Mouse (Mus musculus) forebrain, embryonic 16.5 days (tissue): Measurements from ENCODE around the gene Ssh1. TPM values are rescaled to one million over a fixed set of nuclear protein-coding genes. Genes with fewer than 3 reads are reported as not detected.

Experiments used
- ATAC-seq: fragments of 200-750 bp; cut with Nextera tagmentation; 2 replicates; pipeline ENCODE4 v1.8.0; 2017; ENCODE audit warnings: mild to moderate bottlenecking, moderate library complexity
- H3K27ac ChIP-seq: fragments of 300-500 bp; sonication (generic); 2 replicates; pipeline ENCODE4 v1.5.1; 2014; ENCODE audit warnings: low read length, control low read depth
- H3K27me3 ChIP-seq: fragments of 300-500 bp; sonication (generic); replicated peaks from 2 replicates; pipeline ENCODE4 v1.6.1; 2014; ENCODE audit warnings: low read length; ENCODE audit not compliant: control insufficient read depth, insufficient read depth
- H3K36me3 ChIP-seq: fragments of 300-500 bp; sonication (generic); 2 replicates; pipeline ENCODE4 v1.6.1; 2014; ENCODE audit not compliant: control insufficient read depth, insufficient read depth
- H3K4me1 ChIP-seq: fragments of 300-500 bp; sonication (generic); replicated peaks from 2 replicates; pipeline ENCODE4 v1.6.1; 2014; ENCODE audit warnings: low read length; ENCODE audit not compliant: control insufficient read depth, insufficient read depth
- H3K4me2 ChIP-seq: fragments of 300-500 bp; sonication (generic); 2 replicates; pipeline ENCODE4 v1.6.1; 2014; ENCODE audit warnings: mild to moderate bottlenecking, low read length, control low read depth
- H3K4me3 ChIP-seq: fragments of 300-500 bp; sonication (generic); replicated peaks from 2 replicates; pipeline ENCODE4 v1.5.1; 2014; ENCODE audit warnings: mild to moderate bottlenecking, low read length, control low read depth
- H3K9ac ChIP-seq: fragments of 300-500 bp; sonication (generic); replicated peaks from 2 replicates; pipeline ENCODE4 v1.6.1; 2014; ENCODE audit warnings: low read depth, low read length, control low read depth
- H3K9me3 ChIP-seq: fragments of 300-500 bp; sonication (generic); 2 replicates; pipeline ENCODE4 v1.6.1; 2016; ENCODE audit warnings: low read length; ENCODE audit not compliant: control insufficient read depth
- WGBS: fragments of 180-500 bp; shearing (Covaris S2); extraction: QIAGEN DNeasy Blood & Tissue Kit; methylation state at CpG from one replicate; pipeline ENCODE4 v1.1.7; 2014; 5-methylcytosine and 5-hydroxymethylcytosine counted together
- polyA plus RNA-seq: library from polyadenylated mRNA; unstranded; fragments of >200 nt; fragmentation: Nextera tagmentation; extraction: Ambion mirVana; gene quantifications from 2 replicates; pipeline ENCODE4 v1.2.1, GENCODE M21; 2015

Ssh1 gene
- polyA plus RNA-seq, 1 experiment from 2014 or later = 12.4 TPM

- Histone ChIP-seq H3K9ac (0 out of 2 replicates have a peak overlapping the region, but pooled peaks have one; percentile 13), H3K4me1 (peaks cover 5% of the 10 kb centered on the region), H3K9me3 (no peaks in the 10 kb centered on the region), H3K4me3 (no peak overlapping the region), H3K27ac (no peak overlapping the region), H3K4me2 (no peak overlapping the region), H3K27me3 (no peaks in the 10 kb centered on the region), H3K36me3 (no peaks in the 10 kb centered on the region)
- ATAC-seq = no peak
- 29% methylated on average over 18 of the region's 18 CpGs for WGBS
These were observed 62.8 kb downstream of the Ssh1 start for GRCm38 (mm10) chr5:113930648-113931609.

GRCm38 (mm10) chr5:113929950-113930647 is 63.6 kb downstream of the Ssh1 start:
- 68% methylated on average over 10 of the region's 10 CpGs for WGBS
- peaks cover 5% of the 10 kb centered on the region for H3K4me1 ChIP-seq

GRCm38 (mm10) chr5:113929526-113929925 is 64.2 kb downstream of the Ssh1 start:
- Histone ChIP-seq H3K27me3 (no peaks in the 10 kb centered on the region), H3K27ac (no peak overlapping the region), H3K4me2 (no peak overlapping the region), H3K9me3 (no peaks in the 10 kb centered on the region), H3K4me1 (peaks cover 5% of the 10 kb centered on the region), H3K36me3 (no peaks in the 10 kb centered on the region), H3K4me3 (no peak overlapping the region), H3K9ac (no peak overlapping the region)
- WGBS = 62% methylated on average over 10 of the region's 10 CpGs
- ATAC-seq = no peak

More at GRCm38 (mm10) chr5:113929950-113930647, 63.6 kb downstream of the Ssh1 start:
- Histone ChIP-seq H3K9me3 (no peaks in the 10 kb centered on the region), H3K27me3 (no peaks in the 10 kb centered on the region), H3K4me2 (no peak overlapping the region), H3K36me3 (no peaks in the 10 kb centered on the region), H3K9ac (no peak overlapping the region), H3K4me3 (no peak overlapping the region), H3K27ac (no peak overlapping the region)
- no peak for ATAC-seq

GRCm38 (mm10) chr5:113924608-113925007 is 69.1 kb downstream of the Ssh1 start:
- H3K4me2 ChIP-seq = no peak overlapping the region
- no peak overlapping the region for H3K4me3 ChIP-seq
- H3K4me1 ChIP-seq = peaks cover 9% of the 10 kb centered on the region
- no peak overlapping the region for H3K27ac ChIP-seq
- no peaks in the 10 kb centered on the region for H3K27me3 ChIP-seq
- ATAC-seq = no peak
- H3K36me3 ChIP-seq = no peaks in the 10 kb centered on the region
- H3K9ac ChIP-seq = no peak overlapping the region
- WGBS = 87% methylated on average over 4 of the region's 4 CpGs
- H3K9me3 ChIP-seq = no peaks in the 10 kb centered on the region

- Histone ChIP-seq H3K9me3 (no peaks in the 10 kb centered on the region), H3K27ac (peak overlapping the region; percentile 80), H3K9ac (peak overlapping the region; percentile 39; the same call in 1 of the 2 replicates), H3K4me2 (no peak overlapping the region), H3K4me3 (no peak overlapping the region), H3K27me3 (no peaks in the 10 kb centered on the region), H3K4me1 (peaks cover 9% of the 10 kb centered on the region), H3K36me3 (no peaks in the 10 kb centered on the region)
- WGBS = 12% methylated on average over 6 of the region's 6 CpGs
- ATAC-seq = peak; percentile 58; the same call in 1 of the 2 replicates
These were observed 72.2 kb downstream of the Ssh1 start for GRCm38 (mm10) chr5:113921310-113922166.

- 89% methylated on average over 7 of the region's 7 CpGs for WGBS
These were observed 74.6 kb downstream of the Ssh1 start for GRCm38 (mm10) chr5:113919060-113919459.

GRCm38 (mm10) chr5:113918654-113919053 is 75.0 kb downstream of the Ssh1 start:
- H3K27ac ChIP-seq = no peak overlapping the region
- H3K4me1 ChIP-seq = peaks cover 9% of the 10 kb centered on the region
- WGBS = 84% methylated on average over 9 of the region's 9 CpGs
- H3K9ac ChIP-seq = no peak overlapping the region
- no peaks in the 10 kb centered on the region for H3K36me3 ChIP-seq
- no peak overlapping the region for H3K4me3 ChIP-seq
- no peaks in the 10 kb centered on the region for H3K27me3 ChIP-seq
- no peak for ATAC-seq
- H3K9me3 ChIP-seq = no peaks in the 10 kb centered on the region
- H3K4me2 ChIP-seq = no peak overlapping the region

More at GRCm38 (mm10) chr5:113919060-113919459, 74.6 kb downstream of the Ssh1 start:
- peaks cover 9% of the 10 kb centered on the region for H3K4me1 ChIP-seq
- no peak overlapping the region for H3K4me2 ChIP-seq
- H3K9me3 ChIP-seq = no peaks in the 10 kb centered on the region
- no peak overlapping the region for H3K4me3 ChIP-seq
- H3K27ac ChIP-seq = no peak overlapping the region
- no peaks in the 10 kb centered on the region for H3K36me3 ChIP-seq
- H3K9ac ChIP-seq = no peak overlapping the region
- no peaks in the 10 kb centered on the region for H3K27me3 ChIP-seq
- ATAC-seq = no peak

- H3K27me3 ChIP-seq = no peaks in the 10 kb centered on the region
- no peaks in the 10 kb centered on the region for H3K36me3 ChIP-seq
- H3K9me3 ChIP-seq = no peaks in the 10 kb centered on the region
- H3K4me3 ChIP-seq = no peak overlapping the region
- H3K9ac ChIP-seq = no peak overlapping the region
- H3K27ac ChIP-seq = no peak overlapping the region
- WGBS = 68% methylated on average over 6 of the region's 6 CpGs
- H3K4me2 ChIP-seq = no peak overlapping the region
- ATAC-seq = no peak
- H3K4me1 ChIP-seq = peaks cover 15% of the 10 kb centered on the region
These were observed 83.0 kb downstream of the Ssh1 start for GRCm38 (mm10) chr5:113910705-113911104.
